Mouse (Mus musculus) neural tube, postnatal 0 days (tissue): ENCODE data around the gene Map4k4. TPM values are rescaled to one million over a fixed set of nuclear protein-coding genes. Genes with fewer than 3 reads are reported as not detected.

Experiments used
- polyA plus RNA-seq: library from polyadenylated mRNA; unstranded; fragments of >200 nt; fragmentation: Nextera tagmentation; extraction: Ambion mirVana; gene quantifications from 2 replicates; pipeline ENCODE4 v1.2.1, GENCODE M21; 2015

Gene Map4k4
- 34.7 and 37.0 TPM in 2 replicates for polyA plus RNA-seq

GRCm38 (mm10) chr1:39900181-39901005, at the start of gene Map4k4:
Map4k4 (plus strand) TSS chr1:39900913.

DNA sequence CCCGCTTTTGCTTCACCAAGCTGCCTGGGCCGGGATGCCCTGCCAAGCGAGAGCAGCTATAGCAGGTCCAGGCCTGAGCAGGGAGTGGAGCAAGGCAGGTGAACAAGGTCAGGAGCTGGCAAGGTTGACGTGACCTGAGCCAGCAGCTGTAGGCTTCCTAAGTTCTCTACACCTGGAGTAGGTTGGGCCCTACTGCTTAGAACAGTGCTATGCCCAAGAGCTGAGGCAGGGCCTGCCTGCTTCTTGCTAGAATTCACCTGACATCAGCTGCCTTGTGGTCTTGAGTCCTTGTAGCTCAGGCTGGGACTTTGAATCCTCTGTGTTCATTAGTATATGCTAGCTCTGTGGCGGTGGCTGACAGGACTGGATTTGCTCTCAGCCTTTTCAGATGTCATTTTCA, 173.1 kb downstream of the Map4k4 start, which contains the start of gene Il1r2:
Il1r2 (plus strand) TSS at position 301 of the 400 bp plus-strand sequence.

Other genes starting within 250 kb of the Map4k4 start
- gene Creg2, start 249.4 kb upstream of the Map4k4 start, polyA plus RNA-seq = 18.1 and 20.4 TPM in 2 replicates
- 0.28 and 0.37 TPM in 2 replicates for gene Rfx8, start 179.9 kb upstream of the Map4k4 start, polyA plus RNA-seq
- not detected in 2 replicates for gene Gm3646, start 95.6 kb upstream of the Map4k4 start, polyA plus RNA-seq
- gene Il1r2, start 173.2 kb downstream of the Map4k4 start, polyA plus RNA-seq = 0.75 and 1.1 TPM in 2 replicates